Mouse (Mus musculus): ENCODE measurements around the gene Sh2d2a.
A peak's percentile ranks its signal among the peaks of the same experiment; 100 is the strongest.
"Not testable (repeated sequence)": the region's sequence is repeated elsewhere in the genome, so short reads cannot be mapped to it uniquely, and the experiment has no call there.

The Sh2d2a gene

DNA sequence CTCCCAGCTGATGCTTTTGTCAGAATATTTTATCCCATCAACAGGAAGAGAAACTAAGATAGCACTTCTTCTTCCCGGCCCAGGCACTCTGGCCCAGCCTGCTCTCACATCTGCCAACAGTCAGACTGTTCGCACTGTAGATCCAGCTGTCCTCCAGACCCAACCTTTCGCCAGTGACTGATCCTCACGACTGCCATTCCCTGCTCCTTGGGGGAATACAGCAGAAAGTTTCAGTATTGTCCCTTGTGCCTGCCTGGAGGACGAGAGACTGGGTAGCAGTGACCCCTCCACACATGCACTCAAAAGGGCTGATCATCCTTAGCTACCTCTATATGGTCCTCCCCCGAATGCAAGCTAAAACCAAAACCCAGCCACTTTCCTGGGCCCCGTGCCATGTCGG, 9.4 kb downstream of the Sh2d2a start:
- no peak for DNase-seq (ENCODE audit: low read depth, low spot score)

DNA sequence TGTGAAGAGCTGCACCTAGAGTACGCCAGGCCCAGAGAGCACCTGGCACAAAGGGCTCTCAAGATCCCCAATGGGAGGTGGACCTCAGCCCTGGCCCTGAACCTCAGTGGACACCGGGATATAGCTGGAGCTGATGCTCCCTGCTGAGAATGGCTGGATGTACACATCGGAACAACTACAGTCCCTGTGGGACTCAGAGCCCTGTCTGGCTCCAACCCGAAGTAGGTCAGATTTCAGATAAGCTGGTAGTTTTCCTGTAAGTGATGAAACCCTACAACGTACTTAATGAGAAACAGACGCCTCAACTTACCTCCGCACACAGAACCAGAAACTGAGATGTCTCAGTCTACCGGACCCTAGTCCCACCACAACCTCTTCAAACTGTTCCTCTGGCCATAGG, 11.1 kb downstream of the Sh2d2a start:
- no peak for DNase-seq (ENCODE audit: low read depth, low spot score)

DNA sequence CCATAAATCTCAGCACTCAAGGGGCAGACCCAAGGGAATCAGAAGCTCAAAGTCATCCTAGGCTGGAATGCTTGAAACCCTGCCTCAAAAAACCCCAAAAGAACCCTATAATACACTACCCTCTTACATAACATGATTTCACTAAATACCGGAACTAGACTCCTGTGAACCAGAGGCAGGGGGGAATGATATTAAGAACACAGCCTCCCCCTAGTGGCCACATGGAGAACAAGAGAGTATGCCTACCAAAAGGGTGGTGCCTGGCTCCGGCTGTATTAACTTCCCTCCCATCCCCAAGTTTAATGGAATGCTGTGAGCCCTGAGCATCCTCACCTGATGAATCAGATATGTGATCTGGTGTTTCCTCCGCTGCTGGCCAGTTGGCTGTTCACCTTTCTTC, 13.3 kb downstream of the Sh2d2a start:
- DNase-seq (ENCODE audit: low read depth, low spot score) = peak; percentile 86

DNA sequence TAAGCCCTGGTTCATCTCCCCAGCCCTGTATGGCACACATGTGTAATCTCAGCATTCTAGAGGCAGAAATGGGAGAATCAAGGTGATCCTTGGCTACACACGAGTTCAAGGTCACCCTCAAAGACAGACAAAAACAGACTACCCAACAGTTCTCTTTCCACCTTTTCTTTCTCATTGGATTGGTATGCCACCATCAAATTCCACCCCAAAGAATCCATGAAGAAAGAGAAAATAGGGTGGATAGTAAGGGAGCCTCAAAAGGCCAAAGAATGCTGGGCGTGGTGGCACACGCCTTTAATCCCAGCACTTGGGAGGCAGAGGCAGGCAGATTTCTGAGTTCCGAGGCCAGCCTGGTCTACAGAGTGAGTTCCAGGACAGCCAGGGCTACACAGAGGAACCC, 17.6 kb downstream of the Sh2d2a start:
- DNase-seq (ENCODE audit: low read depth, low spot score) = peak; percentile 98

DNA sequence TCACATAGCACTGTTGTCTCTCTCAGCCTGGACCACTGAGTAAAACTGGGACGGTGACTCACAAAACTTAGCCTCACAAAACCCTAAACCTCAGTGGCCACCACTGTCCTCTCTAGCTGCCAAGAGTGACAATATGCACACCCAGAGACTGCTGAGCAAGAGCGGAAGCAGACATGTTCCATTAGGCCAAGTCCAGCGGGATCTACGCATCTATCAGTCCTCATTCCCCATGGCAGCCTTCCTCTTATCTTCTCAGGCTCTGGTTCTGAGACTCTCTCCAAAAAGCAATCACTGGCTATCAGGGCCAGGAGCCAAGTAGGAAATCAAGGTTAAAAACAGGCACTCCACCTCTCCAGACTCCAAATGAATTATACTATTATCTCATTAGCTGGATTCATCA, 31.2 kb downstream of the Sh2d2a start:
- no peak for DNase-seq (ENCODE audit: low read depth, low spot score)

DNA sequence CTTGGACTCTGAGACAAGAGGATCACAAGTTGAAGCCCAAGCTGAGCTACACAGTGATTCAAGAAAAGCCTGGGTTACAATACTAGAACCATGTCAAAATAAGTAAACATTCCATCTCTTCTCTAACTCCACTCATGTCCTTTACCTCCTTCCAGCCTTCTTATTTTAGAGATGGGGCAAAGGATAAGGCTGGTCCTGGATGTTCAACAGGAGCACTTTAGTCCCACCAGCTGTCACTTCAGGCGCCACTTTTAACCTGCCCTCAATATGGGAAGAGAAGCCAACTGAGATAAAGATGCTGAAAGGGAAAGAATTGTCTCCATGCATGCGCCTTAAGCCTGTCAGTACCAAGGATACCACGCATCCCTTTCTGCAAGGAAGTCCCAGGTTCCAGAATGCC, 37.7 kb downstream of the Sh2d2a start:
- no peak for DNase-seq (ENCODE audit: low read depth, low spot score)

DNA sequence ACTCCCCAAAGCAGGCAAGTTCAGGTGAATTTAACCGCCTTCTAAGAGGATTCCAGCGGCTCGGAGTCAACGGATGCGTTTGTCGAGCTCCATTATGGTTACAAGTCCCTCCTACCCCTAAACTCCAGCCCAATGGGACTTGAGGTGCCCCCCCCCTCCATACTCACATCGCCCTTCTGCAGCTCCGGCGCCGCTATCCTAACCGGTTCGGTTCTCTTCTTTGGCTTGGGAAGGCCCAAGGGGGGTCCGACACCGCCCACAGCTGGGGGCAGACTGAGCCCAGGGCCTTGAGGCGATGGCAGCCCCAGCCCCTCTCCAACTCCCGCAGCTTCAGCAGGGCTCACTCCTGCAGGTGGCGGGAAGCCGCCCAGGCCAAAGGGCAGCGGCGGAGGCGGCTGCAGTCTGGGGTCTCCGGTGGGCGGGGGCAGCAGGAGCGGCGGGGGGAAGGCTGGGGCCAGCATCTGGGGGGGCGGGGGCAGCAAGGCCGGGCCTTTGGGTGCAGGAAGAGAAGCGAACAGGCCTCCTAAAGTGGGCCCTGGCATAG, 38.2 kb downstream of the Sh2d2a start:
- DNase-seq (ENCODE audit: low read depth, low spot score) = peak; percentile 75

DNA sequence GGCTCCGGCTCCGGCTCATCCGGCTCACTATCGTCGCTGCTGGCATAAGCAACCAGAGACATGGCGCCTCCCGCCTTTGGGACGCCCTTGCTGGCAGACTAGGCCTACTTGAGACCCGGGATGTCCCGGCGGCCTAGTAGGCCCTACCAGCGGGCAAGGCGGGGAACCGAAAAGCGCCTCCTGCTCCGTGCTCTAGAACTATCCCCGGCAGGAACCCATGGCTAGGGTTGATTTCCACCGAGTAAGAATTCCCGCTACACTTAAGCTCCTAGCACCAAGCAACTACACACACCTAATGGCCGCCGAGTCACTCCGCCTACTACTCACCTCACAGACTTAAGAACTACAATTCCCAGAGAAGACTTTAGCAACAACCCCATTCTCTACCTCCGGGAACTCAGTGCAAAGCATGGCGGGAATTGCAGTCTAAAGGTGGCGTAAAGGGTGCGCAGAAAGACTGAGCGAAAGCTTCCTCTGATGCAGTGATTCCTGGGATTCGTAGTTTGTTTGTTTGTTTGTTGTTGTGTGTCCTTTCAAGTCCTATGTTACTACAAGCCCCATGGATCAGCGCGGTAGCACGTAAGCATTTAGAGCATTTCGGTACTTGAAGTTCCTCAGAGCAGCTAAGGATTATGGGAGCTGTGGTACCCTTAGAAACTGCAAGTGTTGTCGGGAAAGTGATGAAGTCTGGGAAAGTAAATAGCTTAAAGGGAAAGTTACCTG, 38.9 kb downstream of the Sh2d2a start, which contains the start of gene Prcc:
Gene Prcc (minus strand): TSS at position 328 of the 723 bp plus-strand sequence.
- DNase-seq (ENCODE audit: low read depth, low spot score) = peak; percentile 100

DNA sequence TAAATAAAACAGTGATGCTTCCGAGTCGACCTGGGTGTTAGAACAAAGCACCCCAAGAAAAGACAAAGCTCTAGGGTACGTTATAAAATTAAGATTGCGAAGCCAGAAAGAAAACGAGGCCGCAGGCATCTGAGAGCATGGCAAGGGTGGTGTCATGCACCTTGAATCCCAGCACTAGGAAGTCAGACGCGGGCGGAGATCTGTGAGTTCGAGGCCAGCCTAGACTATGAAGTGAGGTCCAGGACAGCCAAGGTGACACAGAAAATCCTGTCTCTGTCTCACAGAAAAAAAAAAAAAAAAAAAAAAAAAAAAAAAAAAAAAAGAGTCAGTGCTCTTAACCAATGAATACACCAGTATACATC, 39.4 kb downstream of the Sh2d2a start:
- DNase-seq (ENCODE audit: low read depth, low spot score) = no peak

DNA sequence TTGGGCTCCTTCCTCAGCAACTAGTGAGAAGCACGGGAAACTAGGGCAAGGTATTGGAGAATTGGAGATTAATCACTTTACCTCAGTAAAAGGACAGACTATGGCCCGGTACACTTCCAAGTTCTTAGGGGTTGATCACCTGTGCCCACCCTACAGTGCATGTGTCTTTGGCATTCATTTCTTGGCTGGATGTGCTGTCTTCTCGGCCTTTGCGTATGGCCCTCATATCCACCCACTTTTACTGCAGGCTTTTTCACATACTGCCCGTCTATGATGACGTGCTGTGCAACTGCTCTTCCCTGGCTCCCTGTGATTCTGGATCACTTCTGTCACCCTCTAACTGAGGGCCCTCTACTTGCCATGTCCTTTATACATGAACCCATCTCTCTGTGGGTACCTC, 39.9 kb downstream of the Sh2d2a start:
- DNase-seq (ENCODE audit: low read depth, low spot score) = no peak

DNA sequence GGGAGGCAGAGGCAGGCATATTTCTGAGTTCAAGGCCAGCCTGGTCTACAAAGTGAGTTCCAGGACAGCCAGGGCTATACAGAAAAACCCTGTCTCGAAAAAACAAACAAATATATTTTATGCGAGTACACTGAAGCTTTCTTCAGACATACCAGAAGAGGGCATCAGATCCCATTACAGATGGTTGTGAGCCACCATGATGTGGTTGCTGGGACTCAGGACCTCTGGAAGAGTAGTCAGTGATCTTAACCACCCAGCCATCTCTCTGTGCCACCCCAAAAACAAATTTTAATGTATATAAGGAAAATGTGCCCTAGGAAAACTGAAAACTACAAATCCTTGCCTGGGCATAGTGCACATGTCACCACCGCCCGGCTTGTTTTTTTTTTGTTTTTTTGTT, 40.8 kb downstream of the Sh2d2a start:
- DNase-seq (ENCODE audit: low read depth, low spot score) = peak; percentile 65

DNA sequence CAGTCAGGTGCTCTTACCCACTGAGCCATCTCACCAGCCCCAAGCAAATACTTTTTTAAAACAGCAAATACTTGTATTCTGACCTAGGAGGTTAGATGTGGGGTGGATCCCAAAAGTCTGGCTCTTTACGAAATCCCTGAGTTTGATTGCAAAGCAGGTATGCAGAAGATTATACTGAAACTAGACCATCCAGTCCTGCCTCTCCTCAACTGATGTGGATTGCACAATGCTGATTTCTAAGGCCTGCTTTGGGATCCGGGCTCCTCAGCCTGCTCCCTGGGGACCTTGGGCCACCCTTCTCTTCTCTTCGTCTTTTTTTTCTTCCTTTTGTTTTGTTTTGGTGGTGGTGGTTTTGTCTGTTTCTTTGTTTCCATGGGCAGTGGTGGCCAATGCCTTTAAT, 44.9 kb downstream of the Sh2d2a start:
- no peak for DNase-seq (ENCODE audit: low read depth, low spot score)

DNA sequence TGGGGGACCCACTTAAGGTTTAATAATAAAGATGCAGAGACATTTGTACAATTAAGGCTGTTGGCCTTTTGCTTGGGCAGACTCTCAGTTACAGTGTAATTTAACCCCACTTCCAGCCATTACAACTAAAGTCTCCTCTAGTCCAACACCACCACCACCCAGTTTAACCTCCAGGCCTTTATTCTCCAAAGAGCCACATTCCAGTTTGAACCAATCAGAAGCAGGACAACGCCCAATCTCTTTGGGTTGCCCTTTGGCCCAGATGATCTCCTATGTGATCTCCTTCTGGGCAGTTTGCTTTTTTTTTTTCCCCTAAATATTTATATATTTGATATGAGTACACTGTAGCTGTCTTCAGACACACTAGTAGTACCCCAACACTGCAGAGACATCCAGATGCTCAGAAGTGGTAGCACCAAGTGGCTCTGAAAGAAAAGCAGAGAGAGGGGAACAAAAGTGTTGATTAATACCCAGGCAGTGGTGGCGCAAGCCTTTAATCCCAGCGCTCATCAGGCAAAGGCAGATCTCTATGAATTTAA, 46.9 kb downstream of the Sh2d2a start:
- DNase-seq (ENCODE audit: low read depth, low spot score) = peak; percentile 92

DNA sequence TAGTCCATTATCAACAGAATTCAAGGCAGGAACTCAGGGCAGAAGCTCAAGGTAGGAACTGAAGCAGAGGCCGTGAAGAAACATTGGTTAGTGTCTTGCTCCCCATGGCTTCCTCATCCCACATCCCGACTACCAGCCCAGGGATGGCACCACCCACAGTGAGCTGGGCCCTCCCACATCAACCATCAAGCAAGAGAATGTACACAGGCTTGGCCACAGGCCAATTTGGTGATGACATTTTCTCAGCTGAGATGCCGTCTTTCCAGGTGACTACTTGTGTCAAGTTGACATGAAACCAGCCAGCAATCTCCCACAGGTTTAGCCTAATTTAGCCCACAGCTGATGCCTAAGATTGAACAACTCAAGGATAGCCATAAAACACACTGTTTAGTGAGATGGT, 52.7 kb downstream of the Sh2d2a start:
- DNase-seq (ENCODE audit: low read depth, low spot score) = no peak

DNA sequence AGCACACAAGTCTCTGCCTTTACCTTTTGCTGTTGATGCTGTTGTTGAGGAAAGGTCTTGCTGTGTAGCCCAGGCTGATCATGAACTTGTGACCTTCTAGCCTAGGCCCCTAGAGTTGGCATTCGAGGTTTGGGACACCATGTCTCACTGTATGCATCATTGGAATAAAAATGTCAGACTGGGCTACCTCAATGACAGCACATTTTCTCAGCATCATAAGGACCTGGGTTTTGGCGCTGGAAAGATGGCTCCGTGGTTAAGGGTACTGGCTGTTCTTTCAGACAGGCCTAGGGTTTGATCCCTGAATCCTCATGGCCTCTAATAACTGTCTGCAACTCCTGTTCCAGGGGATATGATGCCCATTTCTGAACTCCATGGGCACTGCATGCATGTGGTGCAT, 53.2 kb downstream of the Sh2d2a start:
- no peak for DNase-seq (ENCODE audit: low read depth, low spot score)

DNA sequence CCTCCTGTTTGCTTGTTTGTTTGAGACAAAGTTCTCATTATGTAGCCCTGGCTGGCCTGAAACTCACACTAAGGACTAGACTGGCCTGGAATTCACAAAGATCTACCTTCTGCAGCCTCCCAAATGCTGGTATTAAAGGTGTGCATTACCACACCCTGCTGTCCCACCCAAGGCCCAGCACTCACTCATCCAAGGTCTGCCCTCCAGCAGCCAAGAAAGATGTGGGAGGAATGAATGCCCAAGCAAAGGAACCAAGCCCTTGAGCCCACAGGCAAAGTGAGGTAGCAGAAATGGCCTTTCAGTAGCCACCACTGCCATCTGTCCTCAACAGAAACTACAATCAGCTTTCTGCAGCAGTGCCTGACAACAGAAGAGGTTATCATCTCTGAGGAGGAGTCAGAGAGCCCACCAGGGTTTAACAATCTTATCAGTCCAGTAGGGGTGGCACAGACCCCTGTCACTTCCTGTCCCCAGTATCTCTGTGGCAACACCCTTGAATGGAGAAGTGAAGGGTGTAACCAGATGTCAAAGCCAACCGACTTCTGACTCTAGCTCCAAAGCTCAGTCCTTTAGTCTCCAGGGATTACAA, 54.6 kb downstream of the Sh2d2a start:
- DNase-seq (ENCODE audit: low read depth, low spot score) = no peak

DNA sequence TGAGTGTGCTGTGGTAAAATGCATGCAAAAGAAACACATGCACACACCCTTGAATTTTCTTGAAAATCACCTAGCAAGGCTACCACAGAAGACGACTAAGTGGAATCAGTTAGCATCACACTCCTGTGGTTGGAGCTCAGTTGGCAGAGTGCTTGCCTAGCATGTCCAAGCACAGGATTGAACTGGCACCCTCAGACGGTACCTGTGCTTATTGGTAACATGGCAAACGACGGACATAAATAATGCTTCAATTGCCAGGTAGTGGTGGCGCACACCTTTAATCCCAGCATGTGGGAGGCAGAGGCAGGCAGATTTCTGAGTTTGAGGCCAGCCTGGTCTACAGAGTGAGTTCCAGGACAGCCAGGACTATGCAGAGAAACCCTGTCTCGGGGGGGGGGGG, 55.4 kb downstream of the Sh2d2a start:
- not testable (repeated sequence) for DNase-seq (ENCODE audit: low read depth, low spot score)

DNA sequence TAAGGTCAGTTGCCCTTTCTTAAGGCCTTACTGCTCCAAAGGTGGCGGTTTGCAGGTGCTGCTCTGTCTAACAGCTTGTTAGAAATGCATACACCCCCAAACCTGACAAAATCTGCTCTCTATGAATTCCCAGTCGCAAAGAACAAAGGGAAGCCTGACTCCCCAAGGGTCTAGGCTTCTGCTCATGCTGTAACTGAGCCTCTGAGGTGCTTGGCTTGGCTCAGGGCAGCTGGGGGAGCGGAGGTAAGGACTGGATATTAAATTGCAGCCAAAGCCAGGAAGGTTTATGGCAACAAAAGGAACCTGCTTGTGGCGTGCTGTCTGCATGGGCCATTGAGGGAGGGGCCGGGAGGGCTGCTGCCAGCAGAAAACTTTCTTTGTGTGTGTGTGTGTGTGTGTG, 57.3 kb downstream of the Sh2d2a start:
- DNase-seq (ENCODE audit: low read depth, low spot score) = no peak

Measured in R1 (cell line).